Mouse (Mus musculus) gastrocnemius, postnatal 14 days (tissue): Measurements from ENCODE around the gene Olfr651. TPM values are rescaled to one million over a fixed set of nuclear protein-coding genes. Genes with fewer than 3 reads are reported as not detected.
A peak's percentile ranks its signal among the peaks of the same experiment; 100 is the strongest.
"Not testable (repeated sequence)": the region's sequence is repeated elsewhere in the genome, so short reads cannot be mapped to it uniquely, and the experiment has no call there.

Experiments used
- DNase-seq: peaks from one replicate; pipeline ENCODE4 v3.0.0; 2021; ENCODE audit warnings: mixed read lengths
- intact Hi-C: fragments of 180-260 bp; cut with DNase I; formaldehyde crosslinking; loops from one replicate; pipeline ENCODE4 v1.15.1; 2025; ENCODE audit warnings: low total_unique reads
- long read RNA-seq, 2 experiments: library from polyadenylated mRNA; stranded (forward); transcript quantifications; one replicate each; pipeline ENCODE4 v2.0.0; 2021
- total RNA-seq, 2 experiments: library from RNA; stranded (reverse); gene quantifications; 2 replicates each; pipeline ENCODE4 v1.2.3; 2021

Gene Olfr651
- not detected for total RNA-seq
- long read RNA-seq, experiment 1 = 0 reads
- long read RNA-seq, experiment 2 = 0 reads

DNA sequence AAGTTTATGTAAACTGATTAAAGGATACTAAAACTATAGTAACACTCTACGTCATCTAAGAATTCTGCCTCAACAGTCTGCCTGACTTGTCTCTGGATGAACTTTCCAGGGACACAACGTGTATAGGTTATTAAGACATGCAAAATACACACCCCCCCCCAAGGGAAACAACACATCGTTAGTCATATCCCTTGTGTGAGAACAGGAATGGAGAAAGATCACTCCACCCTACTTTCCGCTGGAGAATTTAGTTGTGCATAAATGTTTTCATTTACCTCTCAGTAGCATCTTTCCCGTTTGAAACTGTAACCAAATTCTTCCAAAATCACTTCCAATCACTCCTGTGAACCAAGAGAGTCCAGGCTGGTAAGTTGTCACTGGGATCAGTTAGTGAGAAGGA, at the start of gene Olfr651:
Gene Olfr651, plus strand, starts transcription at position 301 of the 400 bp plus-strand sequence.
- intact Hi-C loops = no loop called here
- no peak for DNase-seq

DNA sequence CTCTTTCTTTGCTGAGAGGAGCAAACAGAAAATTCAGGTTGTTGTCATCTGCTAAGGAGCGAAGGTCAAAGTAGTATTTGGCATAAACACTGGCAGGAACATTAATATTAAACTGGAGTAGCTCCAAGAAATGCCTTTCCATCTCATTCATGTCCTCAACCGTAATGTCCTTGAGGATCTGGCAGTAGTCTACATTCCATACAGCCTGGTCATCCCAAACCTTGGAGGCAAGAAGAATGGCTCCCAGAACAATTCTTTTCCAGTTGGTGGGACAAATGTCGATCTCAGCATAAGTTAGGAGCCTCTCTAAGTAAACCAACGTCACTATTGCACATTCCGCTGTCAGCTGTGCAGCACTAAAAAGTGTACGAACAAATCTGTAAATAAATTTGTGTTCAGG, 48.7 kb upstream of the Olfr651 start:
- DNase-seq, intact Hi-C loops: not testable (repeated sequence)

DNA sequence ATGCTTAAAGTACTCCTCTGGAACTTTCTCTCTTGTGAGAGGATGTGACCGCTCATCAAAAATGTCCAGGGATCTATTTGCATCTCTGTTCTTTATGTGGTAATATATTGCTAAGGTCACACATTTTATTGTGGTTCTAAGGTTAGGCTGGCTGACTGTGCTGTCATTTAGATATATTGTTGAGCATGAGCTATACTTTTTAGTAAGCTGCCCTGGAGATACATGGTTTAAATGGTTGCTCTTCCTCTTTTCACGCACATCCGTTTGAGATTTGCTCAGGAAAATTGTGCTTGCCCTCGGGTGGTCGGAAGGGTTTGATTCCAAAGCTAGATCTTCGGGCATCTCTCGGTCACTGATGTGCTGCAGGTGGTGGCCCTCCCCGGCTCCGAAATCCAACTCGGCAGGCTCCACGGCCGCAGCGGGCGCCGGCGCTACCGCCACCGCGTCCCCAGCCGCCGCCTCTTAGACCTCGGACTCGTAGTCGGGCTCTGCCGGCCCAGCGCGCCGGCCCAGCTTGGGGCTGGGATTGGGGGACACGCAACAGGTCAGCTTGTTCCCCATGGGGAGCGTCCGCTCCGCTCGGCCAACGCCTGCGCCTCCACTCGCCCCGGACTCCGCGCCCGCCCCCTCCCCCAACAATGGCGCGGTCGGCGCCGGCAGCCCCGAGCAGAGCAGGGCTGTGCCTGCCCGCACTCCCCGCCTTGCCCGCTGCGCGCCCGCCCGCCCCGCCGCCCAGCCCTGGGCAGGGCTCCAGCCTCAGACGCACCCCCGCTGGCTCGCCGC, 48.2 kb upstream of the Olfr651 start:
- intact Hi-C loops = no loop called here
- DNase-seq = no peak

DNA sequence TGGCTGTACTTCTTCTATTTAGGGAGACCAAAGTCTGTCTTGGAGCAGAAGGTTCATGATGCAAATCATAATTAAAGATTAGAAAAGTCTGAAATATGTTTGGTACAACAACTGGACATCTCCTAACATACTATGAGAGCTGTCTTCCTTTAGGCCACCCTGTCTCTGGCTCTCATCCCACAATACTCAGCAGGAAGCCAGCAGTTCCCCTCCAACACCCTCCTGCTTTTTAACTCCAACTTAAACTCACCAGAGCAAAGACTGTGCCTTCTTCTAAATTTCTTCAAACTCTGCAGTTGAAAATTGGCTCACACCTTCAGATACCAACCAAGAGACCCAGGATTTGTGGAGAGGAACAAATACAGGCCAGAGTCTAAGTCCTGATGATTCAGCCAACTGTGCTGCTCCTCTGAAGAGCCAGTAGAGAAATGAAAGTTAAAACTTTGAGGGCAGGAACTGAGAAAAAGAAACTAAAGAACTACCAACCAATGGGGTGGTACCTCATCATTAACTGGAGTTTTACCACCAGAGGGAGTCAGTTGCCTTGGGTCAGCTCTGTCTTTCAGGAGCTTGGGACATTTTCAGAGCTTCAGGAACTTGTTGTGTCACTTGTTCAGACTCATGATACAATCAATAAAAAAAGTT, 42.4 kb upstream of the Olfr651 start, which contains the start of gene Trim30d:
Gene Trim30d, minus strand, starts transcription at position 429 of the 645 bp plus-strand sequence.
- intact Hi-C loops = loop anchor here (2.0 kb wide), 1 partner anchor 61 kb away; no protein-coding TSS in a partner anchor

DNA sequence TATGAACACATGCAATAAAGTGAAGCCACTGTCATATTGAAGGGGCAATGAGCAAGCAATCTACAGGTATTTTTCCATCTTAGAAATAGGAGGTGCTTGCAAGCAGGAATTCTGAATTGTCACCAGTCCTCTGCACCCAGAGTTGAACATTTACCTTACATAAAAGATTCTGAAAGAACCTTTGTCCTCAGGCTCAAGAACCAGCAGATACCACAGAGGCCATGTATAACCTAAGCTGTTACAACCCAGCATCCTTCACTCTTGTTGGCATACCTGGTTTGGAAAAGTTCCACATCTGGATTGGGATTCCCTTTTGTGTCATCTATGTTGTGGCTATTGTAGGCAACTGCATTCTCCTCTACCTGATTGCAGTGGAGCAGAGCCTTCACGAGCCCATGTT, 2.8 kb downstream of the Olfr651 start:
- no peak for DNase-seq
- intact Hi-C loops = no loop called here

More for the DNA sequence above, 42.4 kb upstream of the Olfr651 start, which contains the start of gene Trim30d:
- not testable (repeated sequence) for DNase-seq

DNA sequence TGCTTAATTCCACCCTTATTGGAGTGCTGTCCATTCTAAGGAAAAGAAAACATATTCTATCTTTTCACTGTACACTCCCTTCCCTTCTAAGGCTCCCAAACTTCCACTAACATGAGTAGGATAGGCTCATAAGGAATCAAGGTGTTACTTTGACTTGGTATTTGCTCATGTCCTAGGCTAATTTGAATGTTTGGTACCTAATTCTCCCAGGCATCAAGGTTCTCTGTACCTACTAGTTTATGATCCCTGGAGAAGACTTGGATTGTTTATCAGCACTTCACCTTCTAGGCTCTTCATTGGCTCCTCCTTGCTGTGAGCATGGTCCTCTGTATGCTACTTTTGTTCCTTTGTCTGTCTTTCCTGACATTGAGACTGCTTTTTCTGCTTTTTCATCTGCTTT, 10.7 kb downstream of the Olfr651 start, which contains the start of gene Olfr652:
Gene Olfr652, plus strand, starts transcription at position 301 of the 400 bp plus-strand sequence.
- DNase-seq = no peak
- intact Hi-C loops = no loop called here

DNA sequence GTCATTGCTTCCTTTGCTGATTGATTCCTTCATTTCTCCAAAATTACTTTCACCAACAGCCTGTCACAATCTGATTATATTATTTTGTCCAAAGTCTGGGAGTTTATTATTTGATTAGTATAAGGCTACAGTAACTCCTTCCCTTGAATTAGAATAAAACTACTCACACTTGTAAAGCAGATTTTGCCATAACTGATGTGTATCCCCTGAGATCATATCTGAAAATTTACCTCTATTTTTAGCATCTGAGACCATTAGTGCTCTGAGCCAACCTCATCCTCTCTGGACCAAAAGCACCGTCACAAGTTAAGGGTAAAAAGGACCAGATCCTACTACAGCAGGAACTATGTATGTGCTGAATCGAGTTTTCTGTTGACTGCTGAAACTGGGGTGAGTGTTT, 27.1 kb downstream of the Olfr651 start, which contains the start of gene Olfr653:
Gene Olfr653, plus strand, starts transcription at position 301 of the 400 bp plus-strand sequence.
- intact Hi-C loops = no loop called here
- DNase-seq = no peak

DNA sequence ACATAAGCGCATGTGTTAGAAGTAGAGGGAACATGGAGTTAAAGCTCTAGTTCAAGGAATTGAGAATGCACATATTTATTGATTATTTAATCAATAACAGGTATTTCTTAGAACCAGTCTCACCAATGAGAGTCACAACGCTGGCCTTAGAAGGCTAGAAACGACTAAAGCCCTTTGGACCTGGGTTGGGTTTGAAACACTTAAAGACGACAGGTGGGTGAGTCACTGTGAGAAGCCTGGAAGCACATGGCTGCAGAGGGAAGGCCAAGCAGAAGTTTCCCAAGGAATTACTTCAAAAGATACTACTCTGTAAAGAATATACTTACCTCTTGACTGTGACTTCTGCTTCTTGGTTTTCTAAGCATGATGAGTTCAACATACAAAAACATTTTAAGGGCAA, 30.9 kb downstream of the Olfr651 start:
- intact Hi-C loops = loop anchor here (5.0 kb wide), 1 partner anchor 601 kb away; no protein-coding TSS in a partner anchor
- DNase-seq = no peak

DNA sequence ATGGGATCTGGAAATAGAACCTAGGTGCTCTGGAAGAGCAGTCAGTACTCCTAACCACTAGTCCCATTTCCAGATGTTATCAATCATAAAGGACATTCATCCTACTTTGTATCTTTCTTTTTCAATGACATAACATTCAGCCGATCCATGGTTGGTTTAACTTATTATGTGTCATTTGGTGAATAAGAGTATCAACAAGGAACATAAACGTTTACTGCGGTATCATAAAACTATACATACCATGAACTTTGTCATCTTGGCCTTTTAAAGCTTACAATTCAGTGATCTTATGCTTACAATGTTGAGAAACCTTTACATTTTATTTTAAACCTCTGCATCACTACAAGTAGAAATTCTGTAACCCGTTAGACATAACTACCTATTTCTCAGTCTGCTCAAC, 31.5 kb downstream of the Olfr651 start:
- no peak for DNase-seq
- intact Hi-C loops = loop anchor here (5.0 kb wide), 1 partner anchor 601 kb away; no protein-coding TSS in a partner anchor

DNA sequence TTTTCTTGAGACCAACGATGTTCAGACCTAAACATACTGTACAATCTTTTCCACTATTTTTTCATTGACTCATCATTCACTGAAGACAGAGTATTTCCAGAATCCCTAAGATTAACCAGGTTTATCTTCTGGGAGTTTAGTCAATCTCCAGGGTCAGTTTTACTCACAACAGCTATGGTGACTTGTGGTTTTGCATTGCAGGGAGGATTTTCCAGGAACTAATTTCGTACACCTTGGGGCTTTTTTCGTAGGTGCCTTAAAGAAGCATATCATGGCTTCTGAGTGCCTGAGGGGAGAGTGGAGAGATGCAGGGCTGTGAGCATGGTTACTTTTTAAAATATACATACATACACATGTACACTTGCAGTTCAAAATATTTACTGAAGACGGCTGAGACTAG, 36.8 kb downstream of the Olfr651 start, which contains the start of gene Olfr654:
Gene Olfr654, plus strand, starts transcription at position 301 of the 400 bp plus-strand sequence.
- no peak for DNase-seq
- intact Hi-C loops = no loop called here

DNA sequence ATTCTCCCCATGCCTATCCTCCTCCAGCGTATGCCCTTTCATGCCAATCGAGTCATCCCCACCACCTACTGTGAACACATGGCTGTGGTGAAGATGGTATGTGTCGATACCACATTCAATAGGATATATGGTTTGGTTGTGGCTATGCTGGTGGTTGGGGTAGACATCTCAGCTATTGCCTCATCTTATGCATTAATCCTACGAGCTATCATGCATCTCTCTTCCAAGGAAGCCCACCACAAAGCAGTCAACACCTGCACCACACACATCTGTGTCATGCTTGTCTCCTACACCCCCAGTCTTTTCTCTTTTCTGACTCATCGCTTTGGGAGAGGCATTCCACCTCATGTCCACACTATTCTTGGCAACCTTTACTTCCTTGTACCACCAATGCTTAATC, 38.3 kb downstream of the Olfr651 start:
- intact Hi-C loops = no loop called here
- no peak for DNase-seq

DNA sequence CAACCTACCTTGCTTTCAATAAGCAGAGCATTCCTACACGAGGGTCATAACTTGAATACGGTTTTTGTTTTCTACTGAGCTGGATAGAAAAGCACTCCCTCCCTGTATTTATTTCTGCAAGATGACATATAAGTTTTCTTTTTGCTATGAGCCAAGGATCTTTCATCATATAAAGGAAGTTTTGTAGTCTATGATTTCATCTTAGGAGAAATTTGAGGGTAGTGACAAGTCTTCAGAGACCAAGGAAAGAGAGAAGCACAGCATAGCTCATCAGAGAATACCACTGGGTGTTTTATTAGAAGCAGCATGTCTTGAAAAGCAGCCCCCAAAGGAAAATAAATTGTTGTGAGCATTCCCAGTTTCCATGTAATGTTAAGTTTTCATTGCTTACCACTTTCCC, 51.7 kb downstream of the Olfr651 start, which contains the start of gene Olfr655:
Gene Olfr655, minus strand, starts transcription at position 101 of the 400 bp plus-strand sequence.
- intact Hi-C loops = no loop called here
- DNase-seq = no peak

DNA sequence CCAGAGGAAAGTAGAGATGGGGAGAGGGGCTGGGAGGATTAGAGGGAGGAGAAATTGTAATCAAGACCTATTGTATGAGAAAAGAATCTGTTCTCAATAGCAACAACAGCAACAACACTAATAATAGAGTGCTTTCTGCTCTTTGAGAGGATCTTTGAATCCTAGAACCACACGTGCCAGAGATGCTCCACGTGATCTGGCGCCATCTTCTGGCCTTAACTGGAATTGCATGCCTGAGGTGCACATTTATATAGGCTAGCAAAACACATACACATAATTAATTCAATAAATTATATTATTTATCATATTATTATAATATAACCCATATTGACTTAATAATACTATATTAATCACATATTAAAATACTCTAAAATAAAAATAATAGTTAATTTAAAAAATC, 53.2 kb downstream of the Olfr651 start:
- peak; percentile 5 for DNase-seq
- intact Hi-C loops = no loop called here

Other genes starting within 250 kb of the Olfr651 start
- gene Trim12a, start 234.7 kb upstream of the Olfr651 start, total RNA-seq = 1 to 10 TPM; 2.5 TPM
- gene Trim34b, start 220.7 kb upstream of the Olfr651 start, total RNA-seq = under 1 TPM; 0.14 to 0.24 TPM
- 1 to 10 TPM; 2.1 TPM for gene Trim12c, start 196.8 kb upstream of the Olfr651 start, total RNA-seq
- gene Trim30b, start 180.2 kb upstream of the Olfr651 start, total RNA-seq = not detected
- gene Trim30c, start 149.3 kb upstream of the Olfr651 start, total RNA-seq = under 1 TPM in 1 of 2 experiments, not detected in 1; 0.16 TPM
- gene Trim30a, start 84.9 kb upstream of the Olfr651 start, total RNA-seq = under 1 TPM; 0.72 to 0.80 TPM
- under 1 TPM; 0.49 to 0.51 TPM for gene Trim30d, start 42.3 kb upstream of the Olfr651 start, total RNA-seq
- not detected for gene Olfr652, start 10.8 kb downstream of the Olfr651 start, total RNA-seq
- not detected for gene Olfr653, start 27.2 kb downstream of the Olfr651 start, total RNA-seq
- not detected for gene Olfr654, start 36.9 kb downstream of the Olfr651 start, total RNA-seq
- gene Olfr655, start 51.6 kb downstream of the Olfr651 start, total RNA-seq = not detected
- gene Olfr656, start 63.8 kb downstream of the Olfr651 start, total RNA-seq = not detected
- gene Olfr657, start 74.7 kb downstream of the Olfr651 start, total RNA-seq = not detected
- gene Olfr658, start 97.2 kb downstream of the Olfr651 start, total RNA-seq = not detected
- not detected for gene Olfr659, start 116.6 kb downstream of the Olfr651 start, total RNA-seq
- not detected for gene Olfr661, start 136.4 kb downstream of the Olfr651 start, total RNA-seq
- not detected for gene Usp17le, start 227.3 kb downstream of the Olfr651 start, total RNA-seq